Mouse (Mus musculus) myocyte (in vitro differentiated cells): ENCODE measurements at regions not wholly inside any gene's neighbourhood (a gene's known extent, or its start where the extent isn't known, plus 50 kb on each side); places are given as distances from the start of the nearest gene placed in this dataset.

Source experiments
- H3K27me3 ChIP-seq: one replicate; pipeline ENCODE4 v1.6.1; 2011; ENCODE audit not compliant: control insufficient read depth, insufficient read depth, insufficient read length
- H3K36me3 ChIP-seq: one replicate; pipeline ENCODE4 v1.6.1; 2011; ENCODE audit not compliant: control insufficient read depth, insufficient read depth
- H3K4me2 ChIP-seq: one replicate; pipeline ENCODE4 v1.6.1; 2011; ENCODE audit warnings: low read depth, control low read depth
- H3K4me3 ChIP-seq: one replicate; pipeline ENCODE4 v1.5.1; 2011; ENCODE audit warnings: mild to moderate bottlenecking, control low read depth, moderate library complexity
- H3K79me2 ChIP-seq: one replicate; pipeline ENCODE4 v1.6.1; 2011; ENCODE audit not compliant: control insufficient read depth, insufficient read depth
- H3ac ChIP-seq: one replicate; pipeline ENCODE4 v1.6.1; 2011; ENCODE audit not compliant: control insufficient read depth, insufficient read length
- CEBPB ChIP-seq: IDR thresholded peaks from 2 replicates; pipeline ENCODE4 v1.6.1; 2011; ENCODE audit warnings: mild to moderate bottlenecking, moderate library complexity; ENCODE audit not compliant: poor library complexity, insufficient read depth, severe bottlenecking
- E2F4 ChIP-seq: IDR thresholded peaks from one replicate; pipeline ENCODE4 v1.6.1; 2011; ENCODE audit warnings: mild to moderate bottlenecking, control low read depth, moderate library complexity; ENCODE audit not compliant: insufficient read depth
- MAX ChIP-seq: IDR thresholded peaks from one replicate; pipeline ENCODE4 v1.6.1; 2011; ENCODE audit warnings: low read depth, mild to moderate bottlenecking, control low read depth
- MYOD1 ChIP-seq, 3 experiments: IDR thresholded peaks; one replicate each; pipeline ENCODE4 v1.6.1; 2011; ENCODE audit warnings: control low read depth in 2 of 3, low read depth in 2 of 3, mild to moderate bottlenecking in 2 of 3, moderate library complexity in 1 of 3; ENCODE audit not compliant: insufficient read length in 2 of 3, control insufficient read depth in 1 of 3
- MYOG ChIP-seq, 3 experiments: IDR thresholded peaks; one replicate each; pipeline ENCODE4 v1.6.1; 2011; ENCODE audit warnings: control low read depth in 2 of 3, low read depth in 2 of 3, mild to moderate bottlenecking in 2 of 3; ENCODE audit not compliant: insufficient read length in 2 of 3, control insufficient read depth in 1 of 3, insufficient read depth in 1 of 3
- POLR2A ChIP-seq: IDR thresholded peaks from one replicate; pipeline ENCODE4 v1.6.1; 2011; ENCODE audit warnings: low read depth, mild to moderate bottlenecking, control low read depth, moderate library complexity; ENCODE audit not compliant: insufficient read length
- POLR2AphosphoS2 ChIP-seq: IDR thresholded peaks from one replicate; pipeline ENCODE4 v1.6.1; 2011; ENCODE audit warnings: low read depth, control low read depth; ENCODE audit not compliant: insufficient read length
- REST ChIP-seq: IDR thresholded peaks from one replicate; pipeline ENCODE4 v1.6.1; 2011; ENCODE audit warnings: mild to moderate bottlenecking, control low read depth, moderate library complexity; ENCODE audit not compliant: insufficient read depth, insufficient read length
- SRF ChIP-seq: IDR thresholded peaks from one replicate; pipeline ENCODE4 v1.6.1; 2011; ENCODE audit warnings: low read depth; ENCODE audit not compliant: control insufficient read depth, insufficient read length
- TCF12 ChIP-seq: IDR thresholded peaks from one replicate; pipeline ENCODE4 v1.6.1; 2011; ENCODE audit warnings: mild to moderate bottlenecking, control low read depth; ENCODE audit not compliant: poor library complexity, insufficient read depth, severe bottlenecking
- TCF3 ChIP-seq: IDR thresholded peaks from one replicate; pipeline ENCODE4 v1.6.1; 2011; ENCODE audit warnings: low read depth, control low read depth; ENCODE audit not compliant: insufficient read length
- USF1 ChIP-seq: IDR thresholded peaks from one replicate; pipeline ENCODE4 v1.6.1; 2011; ENCODE audit warnings: low read depth, mild to moderate bottlenecking, control low read depth, moderate library complexity

DNA sequence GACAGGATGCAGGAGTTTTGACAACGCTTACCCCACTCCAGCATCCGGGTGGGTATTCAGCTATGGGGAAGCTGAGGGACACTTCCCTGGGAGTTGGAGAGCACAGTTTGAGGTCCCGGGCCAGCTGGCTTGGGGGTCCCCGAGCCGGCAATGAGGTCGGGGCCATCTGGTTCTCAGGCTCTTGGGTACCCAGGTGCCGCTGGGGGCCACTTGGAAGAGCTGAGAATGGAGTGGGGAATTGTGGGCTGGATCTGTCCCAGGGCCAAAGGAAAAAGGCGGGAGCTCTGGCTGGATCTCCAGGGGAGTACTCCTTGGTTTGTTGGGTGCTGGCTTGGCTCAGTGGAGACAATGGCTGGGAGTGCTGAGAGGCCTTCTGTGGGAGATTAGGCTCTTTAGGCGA, 806.6 kb downstream of the Triml1 start:
- Histone ChIP-seq H3K36me3 (no peaks in the 10 kb centered on the region), H3K27me3 (no peaks in the 10 kb centered on the region), H3K79me2 (no peaks in the 10 kb centered on the region), H3K4me3 (no peak overlapping the region), H3ac (no peak overlapping the region), H3K4me2 (no peak overlapping the region)
- TF ChIP-seq USF1 (no peak), MYOG (IDR thresholded peaks at IDR 0.05; ENCODE audit: control insufficient read depth in 1 of 3, insufficient read depth in 1 of 3, insufficient read length in 2 of 3, low read depth in 2 of 3) (no peak), POLR2A (no peak), TCF3 (no peak)

DNA sequence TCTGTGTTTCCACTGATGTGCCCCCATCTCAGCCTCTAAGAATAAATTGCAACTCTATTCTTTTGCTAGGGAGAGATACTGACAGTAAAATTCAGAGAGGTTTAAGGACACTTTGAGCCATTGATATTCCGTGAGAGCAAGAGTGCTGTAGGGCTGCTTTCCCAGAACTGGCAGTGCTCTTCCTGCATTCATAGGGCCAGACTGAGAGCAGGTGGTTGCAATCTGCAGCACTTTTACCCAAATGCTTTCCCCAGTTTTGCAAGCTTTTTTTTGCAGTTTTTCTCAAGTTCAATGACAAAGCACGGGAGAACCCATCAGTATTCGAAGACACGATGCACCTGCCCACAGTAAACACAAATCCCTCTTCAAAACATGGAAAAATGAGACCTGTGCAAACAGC, 816.6 kb downstream of the Triml1 start:
- Histone ChIP-seq H3K4me3 (no peak overlapping the region), H3K36me3 (no peaks in the 10 kb centered on the region), H3K4me2 (no peak overlapping the region), H3ac (no peak overlapping the region), H3K27me3 (no peaks in the 10 kb centered on the region), H3K79me2 (no peaks in the 10 kb centered on the region)
- TF ChIP-seq MYOG (IDR thresholded peaks at IDR 0.05; ENCODE audit: control insufficient read depth in 1 of 3, insufficient read depth in 1 of 3, insufficient read length in 2 of 3, low read depth in 2 of 3), result no peak
- no peak for TF ChIP-seq CEBPB
- TF ChIP-seq REST, result no peak
- TF ChIP-seq E2F4, result no peak
- TF ChIP-seq TCF3, result no peak
- TF ChIP-seq TCF12, result no peak
- no peak for TF ChIP-seq SRF
- no peak for TF ChIP-seq MAX
- TF ChIP-seq USF1, result no peak

DNA sequence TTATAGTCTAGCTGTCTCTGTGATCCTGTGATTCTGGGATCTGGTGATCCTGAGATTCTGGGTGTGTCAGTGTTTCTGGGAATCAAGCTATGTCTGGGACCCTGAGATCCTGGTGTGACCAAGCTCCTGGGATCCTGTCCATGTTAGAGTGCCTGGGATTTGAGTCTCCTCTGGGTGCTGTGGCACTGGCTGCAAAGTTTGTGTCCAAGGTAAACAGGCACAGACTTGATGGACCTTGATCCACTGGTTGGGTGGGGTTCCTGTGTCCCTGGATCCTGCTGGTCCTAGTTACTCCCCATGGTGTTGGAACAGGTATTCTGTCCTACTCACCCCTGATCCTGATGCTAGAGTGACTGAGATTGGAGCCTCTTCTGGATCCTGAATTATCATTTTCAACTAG, 818.4 kb downstream of the Triml1 start:
- no peaks in the 10 kb centered on the region for H3K27me3 ChIP-seq
- no peaks in the 10 kb centered on the region for H3K79me2 ChIP-seq
- H3K36me3 ChIP-seq, result no peaks in the 10 kb centered on the region
- no peak overlapping the region for H3K4me2 ChIP-seq
- no peak overlapping the region for H3K4me3 ChIP-seq
- TF ChIP-seq POLR2AphosphoS2, result no peak
- TF ChIP-seq REST, result no peak
- no peak for TF ChIP-seq MYOD1 (IDR thresholded peaks at IDR 0.05; ENCODE audit: control insufficient read depth in 1 of 3, insufficient read length in 2 of 3, low read depth in 2 of 3)
- no peak for TF ChIP-seq TCF3
- TF ChIP-seq SRF, result no peak
- TF ChIP-seq CEBPB, result no peak
- TF ChIP-seq MAX, result no peak
- no peak for TF ChIP-seq TCF12
- no peak for TF ChIP-seq E2F4
- TF ChIP-seq POLR2A, result no peak
- TF ChIP-seq MYOG (IDR thresholded peaks at IDR 0.05; ENCODE audit: control insufficient read depth in 1 of 3, insufficient read depth in 1 of 3, insufficient read length in 2 of 3, low read depth in 2 of 3), result no peak
- TF ChIP-seq USF1, result no peak
- no peak overlapping the region for H3ac ChIP-seq

DNA sequence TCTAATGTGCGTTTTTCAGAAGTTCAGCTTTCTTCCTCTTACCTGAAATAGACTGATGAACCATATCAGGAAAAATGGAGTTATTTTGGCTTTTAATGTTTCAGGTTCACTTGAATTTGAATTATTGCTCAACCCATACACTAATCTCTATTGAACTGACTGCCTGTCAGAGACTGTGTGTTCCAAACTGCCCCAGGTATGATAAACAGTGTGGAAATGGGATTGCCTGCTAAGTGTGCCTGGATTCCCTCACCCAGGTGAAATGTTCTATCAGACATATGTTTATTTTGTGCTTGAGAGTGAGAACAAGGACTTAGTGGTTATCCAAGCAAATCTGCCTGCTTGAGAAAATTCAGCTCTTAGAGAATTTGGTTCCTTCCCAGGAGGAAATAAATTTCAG, 830.2 kb downstream of the Triml1 start:
- Histone ChIP-seq H3K4me2 (no peak overlapping the region), H3ac (no peak overlapping the region), H3K27me3 (no peaks in the 10 kb centered on the region), H3K79me2 (no peaks in the 10 kb centered on the region), H3K4me3 (no peak overlapping the region), H3K36me3 (no peaks in the 10 kb centered on the region)
- TF ChIP-seq SRF (no peak), MYOD1 (IDR thresholded peaks at IDR 0.05; ENCODE audit: control insufficient read depth in 1 of 3, insufficient read length in 2 of 3, low read depth in 2 of 3) (no peak), TCF3 (no peak)

DNA sequence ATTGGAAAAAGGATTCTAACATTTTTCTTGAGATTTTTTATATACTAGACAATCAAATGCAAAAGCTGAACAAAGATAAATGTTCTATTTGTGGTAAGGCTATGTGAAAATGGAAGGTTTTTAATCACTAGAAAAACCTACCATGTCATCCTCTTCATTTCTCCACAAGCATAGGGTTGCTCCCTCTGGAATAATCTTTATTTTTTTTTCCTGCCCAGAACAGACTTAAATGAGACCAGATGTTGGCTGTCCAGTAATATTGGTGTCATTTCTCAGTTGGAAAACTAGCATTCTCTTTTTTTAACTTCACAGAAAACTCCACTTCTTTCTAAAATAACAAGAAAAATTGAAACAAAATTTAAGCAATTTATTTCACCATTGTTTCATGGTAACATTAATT, 849.9 kb downstream of the Triml1 start:
- no peaks in the 10 kb centered on the region for H3K36me3 ChIP-seq
- no peaks in the 10 kb centered on the region for H3K79me2 ChIP-seq
- H3ac ChIP-seq, result no peak overlapping the region
- H3K27me3 ChIP-seq, result no peaks in the 10 kb centered on the region
- no peak overlapping the region for H3K4me3 ChIP-seq
- no peak overlapping the region for H3K4me2 ChIP-seq
- no peak for TF ChIP-seq POLR2AphosphoS2
- no peak for TF ChIP-seq POLR2A
- TF ChIP-seq TCF12, result no peak
- TF ChIP-seq E2F4, result no peak
- TF ChIP-seq MYOD1 (IDR thresholded peaks at IDR 0.05; ENCODE audit: control insufficient read depth in 1 of 3, insufficient read length in 2 of 3, low read depth in 2 of 3), result no peak
- no peak for TF ChIP-seq REST
- TF ChIP-seq CEBPB, result no peak
- no peak for TF ChIP-seq SRF
- TF ChIP-seq MAX, result no peak
- TF ChIP-seq TCF3, result no peak
- no peak for TF ChIP-seq USF1
- no peak for TF ChIP-seq MYOG (IDR thresholded peaks at IDR 0.05; ENCODE audit: control insufficient read depth in 1 of 3, insufficient read depth in 1 of 3, insufficient read length in 2 of 3, low read depth in 2 of 3)
